Mouse (Mus musculus) yolk sac, embryonic 10.5 days (tissue): Measurements from ENCODE around the gene Kcnj14.

Source experiments
- DNase-seq: peaks from one replicate; pipeline ENCODE4 v3.0.0-alpha.2; 2017; ENCODE audit warnings: low spot score

Gene Kcnj14

DNA sequence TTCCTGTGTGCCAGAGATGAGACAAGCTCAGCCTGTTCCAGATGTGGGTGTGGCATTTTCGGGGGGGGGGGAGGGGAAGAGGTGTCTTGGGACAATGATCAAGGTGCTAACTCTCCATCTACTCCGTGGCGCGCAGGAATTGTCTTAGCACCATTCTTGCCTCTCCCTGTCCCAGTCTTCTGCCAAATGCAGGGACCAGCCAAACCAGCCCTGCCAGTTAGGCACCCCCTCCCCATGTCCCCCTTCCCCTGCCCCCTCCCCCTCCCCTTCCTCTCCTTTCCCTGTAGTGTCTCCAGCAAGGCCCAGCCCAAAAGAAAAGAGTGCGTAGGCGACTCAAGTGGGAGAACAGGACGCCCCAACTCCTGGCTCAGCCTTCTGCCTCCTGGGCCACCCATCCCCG is 57.8 kb downstream of the Kcnj14 start:
- no peak for DNase-seq
